Mouse (Mus musculus): ENCODE measurements around the gene Hmox1. TPM values are rescaled to one million over a fixed set of nuclear protein-coding genes. Genes with fewer than 3 reads are reported as not detected.

The Hmox1 gene
- polyA plus RNA-seq, 1 experiment from 2014 or later, result 701 TPM

- no peak overlapping the region for H3K27ac ChIP-seq
- H3K4me3 ChIP-seq (ENCODE audit: inconsistent target), result no peak overlapping the region
- no peaks in the 10 kb centered on the region for H3K36me3 ChIP-seq (ENCODE audit: inconsistent target)
- no peaks in the 10 kb centered on the region for H3K79me2 ChIP-seq (ENCODE audit: inconsistent target)
- WGBS (ENCODE audit: missing documents), result 97% methylated on average over 9 of the region's 9 CpGs
Measured at GRCm38 (mm10) chr8:75078851-75079250, 14.6 kb upstream of the Hmox1 start.

- 57% methylated on average over 9 of the region's 9 CpGs for WGBS (ENCODE audit: missing documents)
- H3K36me3 ChIP-seq (ENCODE audit: inconsistent target), result no peaks in the 10 kb centered on the region
- H3K79me2 ChIP-seq (ENCODE audit: inconsistent target), result no peaks in the 10 kb centered on the region
- no peak overlapping the region for H3K4me3 ChIP-seq (ENCODE audit: inconsistent target)
- H3K27ac ChIP-seq, result peak overlapping the region; percentile 38
Measured at GRCm38 (mm10) chr8:75081364-75082040, 11.9 kb upstream of the Hmox1 start.

DNA sequence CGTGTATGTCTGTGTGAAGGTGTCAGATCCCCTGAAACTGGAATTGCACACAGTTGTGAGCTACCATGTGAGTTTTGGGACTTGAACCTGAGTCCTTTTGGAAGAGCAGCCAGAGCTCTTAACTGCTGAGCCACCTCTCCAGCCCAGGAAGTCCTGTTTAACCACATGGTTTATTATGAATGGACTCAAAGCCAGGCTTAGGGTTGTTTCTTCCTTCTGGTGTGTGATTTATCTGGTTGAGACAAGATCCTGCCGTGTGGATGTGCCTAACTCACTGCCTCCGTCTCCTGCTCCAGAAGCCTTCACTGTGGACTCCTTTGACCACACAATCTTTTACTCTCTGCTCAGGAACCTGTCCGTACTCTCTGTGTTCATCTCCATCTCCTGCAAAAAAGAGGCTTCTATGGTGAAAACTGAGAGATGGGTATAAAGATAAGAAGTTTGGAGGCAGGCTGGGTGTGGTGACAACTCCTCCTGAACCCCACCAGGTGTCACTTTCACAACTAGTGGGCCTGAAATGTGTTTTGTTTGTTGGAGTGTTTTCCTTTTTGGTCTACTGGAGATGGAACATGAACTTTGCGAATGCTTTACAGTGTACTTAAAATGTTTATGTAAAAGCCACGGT, 11.1 kb upstream of the Hmox1 start:
- 49% methylated on average over 6 of the region's 6 CpGs for WGBS (ENCODE audit: missing documents)
- Histone ChIP-seq H3K4me3 (ENCODE audit: inconsistent target) (no peak overlapping the region), H3K27ac (peak overlapping the region; percentile 38), H3K79me2 (ENCODE audit: inconsistent target) (no peaks in the 10 kb centered on the region), H3K36me3 (ENCODE audit: inconsistent target) (no peaks in the 10 kb centered on the region)

DNA sequence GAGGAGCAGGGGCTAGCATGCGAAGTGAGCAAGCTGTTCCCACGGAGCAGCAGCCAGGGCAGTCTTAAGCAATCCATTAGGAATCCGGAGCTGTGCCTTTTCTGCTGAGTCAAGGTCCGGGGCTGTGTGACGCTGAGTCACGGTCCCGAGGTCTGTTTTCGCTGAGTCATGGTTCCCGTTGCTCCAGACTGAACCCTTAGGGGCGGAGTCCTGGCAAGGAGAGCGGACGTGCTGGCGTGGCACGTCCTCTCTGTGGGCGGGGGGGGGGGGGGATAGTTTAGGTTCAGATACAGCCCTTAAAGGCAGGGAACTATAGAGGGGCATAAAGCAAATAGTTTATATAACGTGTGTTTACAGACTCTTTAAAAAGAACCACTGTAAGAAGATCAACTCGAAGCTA, 9.6 kb upstream of the Hmox1 start:
- H3K4me3 ChIP-seq (ENCODE audit: inconsistent target), result no peak overlapping the region
- H3K27ac ChIP-seq, result peak overlapping the region; percentile 90
- H3K79me2 ChIP-seq (ENCODE audit: inconsistent target), result no peaks in the 10 kb centered on the region
- no peaks in the 10 kb centered on the region for H3K36me3 ChIP-seq (ENCODE audit: inconsistent target)
- 3% methylated on average over 14 of the region's 17 CpGs for WGBS (ENCODE audit: missing documents)

- no peak overlapping the region for H3K4me3 ChIP-seq (ENCODE audit: inconsistent target)
- no peaks in the 10 kb centered on the region for H3K36me3 ChIP-seq (ENCODE audit: inconsistent target)
- H3K79me2 ChIP-seq (ENCODE audit: inconsistent target), result no peaks in the 10 kb centered on the region
- whole genome bisulfite sequencing (ENCODE audit: missing documents), result 18% methylated on average over 3 of the region's 3 CpGs
- H3K27ac ChIP-seq, result peak overlapping the region; percentile 90
Measured at GRCm38 (mm10) chr8:75084382-75085064, 8.9 kb upstream of the Hmox1 start.

DNA sequence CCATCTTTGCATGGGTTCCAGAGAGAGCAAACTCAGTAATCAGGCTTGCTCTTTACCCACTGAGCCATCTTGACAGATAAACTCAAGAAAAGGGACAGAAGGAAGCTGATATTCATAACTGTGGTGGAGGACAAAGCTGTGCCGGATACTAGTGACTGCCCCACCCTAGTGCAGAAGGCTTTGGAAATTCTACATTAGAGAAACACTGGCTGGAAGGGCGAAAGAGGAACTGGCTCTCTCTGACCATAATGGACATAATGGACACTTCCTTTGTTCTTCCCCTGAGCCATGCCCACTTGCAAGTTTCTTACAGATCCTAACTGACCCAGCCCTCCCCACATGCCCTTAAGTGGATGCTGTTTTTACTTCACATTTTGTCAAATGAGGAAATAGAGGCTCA, 7.4 kb upstream of the Hmox1 start:
- no peak overlapping the region for H3K4me3 ChIP-seq (ENCODE audit: inconsistent target)
- H3K36me3 ChIP-seq (ENCODE audit: inconsistent target), result no peaks in the 10 kb centered on the region
- 19% methylated on average over 2 of the region's 2 CpGs for WGBS (ENCODE audit: missing documents)
- no peaks in the 10 kb centered on the region for H3K79me2 ChIP-seq (ENCODE audit: inconsistent target)
- H3K27ac ChIP-seq, result peak overlapping the region; percentile 90

- Histone ChIP-seq H3K27ac (peak overlapping the region; percentile 90), H3K36me3 (ENCODE audit: inconsistent target) (no peaks in the 10 kb centered on the region), H3K79me2 (ENCODE audit: inconsistent target) (no peaks in the 10 kb centered on the region), H3K4me3 (ENCODE audit: inconsistent target) (no peak overlapping the region)
Measured at GRCm38 (mm10) chr8:75087127-75087526, 6.3 kb upstream of the Hmox1 start.

GRCm38 (mm10) chr8:75088989-75089881, 4.2 kb upstream of the Hmox1 start:
- Histone ChIP-seq H3K79me2 (ENCODE audit: inconsistent target) (peaks cover 8% of the 10 kb centered on the region), H3K27ac (peak overlapping the region; percentile 89), H3K36me3 (ENCODE audit: inconsistent target) (no peaks in the 10 kb centered on the region), H3K4me3 (ENCODE audit: inconsistent target) (no peak overlapping the region)
- WGBS (ENCODE audit: missing documents), result 15% methylated on average over 6 of the region's 6 CpGs

GRCm38 (mm10) chr8:75090781-75091365, 2.5 kb upstream of the Hmox1 start:
- WGBS (ENCODE audit: missing documents), result 100% methylated on average over 4 of the region's 4 CpGs
- Histone ChIP-seq H3K79me2 (ENCODE audit: inconsistent target) (peaks cover 25% of the 10 kb centered on the region), H3K4me3 (ENCODE audit: inconsistent target) (no peak overlapping the region), H3K27ac (peak overlapping the region; percentile 89), H3K36me3 (ENCODE audit: inconsistent target) (peaks cover 9% of the 10 kb centered on the region)

DNA sequence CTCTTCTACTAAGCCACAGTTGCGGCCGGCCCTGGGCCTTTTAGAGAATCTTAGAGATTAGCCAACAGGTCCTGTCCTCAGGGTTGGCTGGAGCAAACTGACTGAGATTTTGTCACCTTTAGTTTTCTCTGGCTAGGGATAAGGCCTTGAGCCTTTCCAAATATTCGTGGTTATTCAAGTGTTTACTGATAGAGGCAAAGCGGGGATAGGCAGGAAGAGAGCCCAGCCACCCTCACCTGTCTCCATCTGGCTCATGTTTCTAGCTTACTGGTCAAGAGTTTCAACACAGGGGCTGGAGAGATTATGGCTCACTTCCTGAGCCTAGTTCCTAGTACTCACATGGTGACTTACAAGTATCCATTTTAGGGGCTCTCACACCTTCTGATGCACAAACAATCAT, 9.5 kb downstream of the Hmox1 start:
- Histone ChIP-seq H3K36me3 (ENCODE audit: inconsistent target) (peaks cover 35% of the 10 kb centered on the region), H3K4me3 (ENCODE audit: inconsistent target) (no peak overlapping the region), H3K79me2 (ENCODE audit: inconsistent target) (no peaks in the 10 kb centered on the region), H3K27ac (no peak overlapping the region)
- 91% methylated on average over 4 of the region's 4 CpGs for WGBS (ENCODE audit: missing documents)

DNA sequence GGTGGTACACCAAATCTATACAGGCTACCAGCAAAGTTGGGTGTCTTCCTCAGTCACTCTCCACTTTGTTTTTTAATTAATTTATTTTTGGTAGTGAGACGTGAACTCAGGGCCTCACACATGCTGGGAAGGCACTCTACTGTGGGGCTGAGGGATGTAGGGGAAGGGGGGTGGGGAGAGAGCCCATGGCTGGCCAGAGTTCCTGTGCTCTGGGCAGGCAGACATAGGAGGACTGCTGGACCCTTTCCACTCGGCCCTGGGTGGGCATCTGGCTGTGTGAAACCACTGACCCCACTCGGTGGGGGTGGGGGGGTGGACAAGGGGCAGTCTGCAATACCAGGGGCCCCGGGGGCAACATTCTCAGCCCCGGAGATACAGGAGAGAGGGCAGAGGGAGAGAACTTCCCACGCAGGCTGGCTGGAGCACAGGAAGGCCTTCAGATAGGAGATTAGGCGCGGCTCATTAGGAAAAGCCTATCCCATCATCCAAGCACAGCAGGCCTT, 10.0 kb downstream of the Hmox1 start:
- 88% methylated on average over 8 of the region's 8 CpGs for WGBS (ENCODE audit: missing documents)
- Histone ChIP-seq H3K4me3 (ENCODE audit: inconsistent target) (no peak overlapping the region), H3K27ac (no peak overlapping the region), H3K36me3 (ENCODE audit: inconsistent target) (peaks cover 30% of the 10 kb centered on the region), H3K79me2 (ENCODE audit: inconsistent target) (no peaks in the 10 kb centered on the region)

DNA sequence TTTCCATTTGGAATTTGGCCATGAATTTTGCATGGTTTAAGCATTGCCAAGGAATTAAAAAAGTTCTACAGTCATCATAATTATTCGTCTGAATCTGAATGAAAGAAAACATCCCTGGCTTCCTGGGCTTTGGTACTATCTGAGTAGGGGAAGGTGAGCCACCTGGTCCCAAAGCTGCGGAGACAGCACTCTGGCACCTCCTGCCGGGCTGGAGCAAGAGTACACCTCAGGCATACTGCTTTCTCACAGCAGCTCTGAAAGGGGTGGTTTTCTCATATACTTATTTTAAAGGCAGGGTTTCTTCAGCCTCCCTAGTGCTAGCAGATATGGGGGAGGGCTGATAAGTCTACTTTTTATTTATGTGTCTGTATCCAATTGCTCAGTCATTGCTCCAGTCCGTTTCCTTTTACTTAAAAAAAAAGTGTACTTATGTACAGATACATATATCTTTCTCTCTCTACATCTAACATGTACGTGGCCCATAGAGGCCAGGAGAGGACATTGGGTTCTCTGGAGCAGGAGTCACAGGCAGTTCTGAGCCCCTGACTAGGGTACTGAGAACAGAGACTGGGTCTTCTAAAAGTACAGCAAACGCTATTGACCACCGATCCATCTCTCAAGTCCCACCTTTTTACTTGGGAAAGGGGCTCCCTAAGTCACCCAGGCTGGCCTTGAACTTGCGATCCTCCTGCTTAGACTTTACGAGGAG, 15.3 kb downstream of the Hmox1 start:
- H3K27ac ChIP-seq, result peak overlapping the region; percentile 71
- WGBS (ENCODE audit: missing documents), result 0% methylated on average over 9 of the region's 9 CpGs

DNA sequence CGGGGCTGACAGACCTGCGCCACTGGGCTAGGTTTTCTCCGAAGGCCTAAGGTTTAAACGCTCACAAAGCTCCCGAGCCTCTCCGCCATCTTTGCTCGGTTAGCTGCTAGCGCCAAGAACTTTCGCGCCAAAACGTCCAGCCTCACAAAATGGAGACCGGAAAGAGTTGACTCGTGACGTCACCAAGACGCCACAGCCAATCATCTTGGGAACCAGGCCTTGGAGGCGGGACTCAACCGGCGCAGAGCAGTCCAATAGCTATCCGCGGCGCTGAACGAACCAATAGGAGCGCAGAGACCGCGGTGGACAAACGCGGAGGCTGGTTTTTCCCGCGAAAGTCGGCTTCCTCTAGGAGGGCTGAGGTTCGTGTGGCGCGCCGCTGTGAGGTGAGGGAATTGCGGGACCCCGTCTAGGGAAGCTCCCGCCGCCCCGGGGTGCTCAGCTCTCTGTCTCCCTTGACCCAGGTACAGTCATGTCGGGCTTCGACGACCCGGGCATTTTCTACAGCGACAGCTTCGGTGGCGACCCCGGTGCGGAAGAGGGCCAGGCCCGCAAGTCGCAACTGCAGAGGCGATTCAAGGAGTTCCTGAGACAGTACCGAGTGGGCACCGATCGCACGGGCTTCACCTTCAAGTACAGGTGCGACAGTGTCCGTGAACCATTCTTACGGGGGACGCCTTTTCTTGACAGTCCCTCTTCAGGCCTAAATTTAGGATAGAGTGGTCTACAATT, 16.0 kb downstream of the Hmox1 start, which contains the start of gene Mcm5:
Gene Mcm5 (plus strand): TSS at position 334 of the 732 bp plus-strand sequence.
- no peaks in the 10 kb centered on the region for H3K36me3 ChIP-seq (ENCODE audit: inconsistent target)
- WGBS (ENCODE audit: missing documents), result under 1% methylated on average over 58 of the region's 59 CpGs
- H3K4me3 ChIP-seq (ENCODE audit: inconsistent target), result peak within 1 kb of the TSS; percentile 86
- H3K79me2 ChIP-seq (ENCODE audit: inconsistent target), result peaks cover 31% of the 10 kb centered on the region
- peak within 1 kb of the TSS; percentile 71 for H3K27ac ChIP-seq

More for the DNA sequence above, 15.3 kb downstream of the Hmox1 start:
- Histone ChIP-seq H3K79me2 (ENCODE audit: inconsistent target) (peaks cover 31% of the 10 kb centered on the region), H3K4me3 (ENCODE audit: inconsistent target) (peak overlapping the region; percentile 86), H3K36me3 (ENCODE audit: inconsistent target) (no peaks in the 10 kb centered on the region)
